Mouse (Mus musculus) CH12.LX (cell line): ENCODE data around the gene Cacna2d1. TPM values are rescaled to one million over a fixed set of nuclear protein-coding genes. Genes with fewer than 3 reads are reported as not detected.

Source experiments
- DNase-seq: peaks from one replicate; pipeline ENCODE4 v3.0.0-alpha.2; 2013; ENCODE audit errors: extremely low read depth
- H3K27ac ChIP-seq: 2 replicates; pipeline ENCODE4 v1.5.1; 2012; ENCODE audit warnings: low read depth, mild to moderate bottlenecking, control low read depth, moderate library complexity; ENCODE audit not compliant: insufficient read depth
- H3K27me3 ChIP-seq: replicated peaks from 2 replicates; pipeline ENCODE3; 2012; ENCODE audit warnings: inconsistent platforms
- H3K36me3 ChIP-seq, 2 experiments: replicated peaks in 1 of 2; 2 replicates each; pipeline versions ENCODE3 to v1.6.1; 2012; ENCODE audit warnings: inconsistent platforms in 1 of 2, low read length in 1 of 2, mild to moderate bottlenecking in 1 of 2, mixed read lengths in 1 of 2, moderate library complexity in 1 of 2; ENCODE audit not compliant: control insufficient read depth in 1 of 2, insufficient read depth in 1 of 2
- H3K4me1 ChIP-seq, 2 experiments: 2 replicates each; pipeline ENCODE4 v1.6.1; 2012; ENCODE audit warnings: inconsistent platforms in 1 of 2, moderate library complexity in 1 of 2; ENCODE audit not compliant: insufficient read depth in 2 of 2, control insufficient read depth in 1 of 2
- H3K4me2 ChIP-seq: 2 replicates; pipeline ENCODE4 v1.6.1; 2012; ENCODE audit warnings: low read depth, mild to moderate bottlenecking, control low read depth; ENCODE audit not compliant: poor library complexity, insufficient read depth, severe bottlenecking
- H3K4me3 ChIP-seq, 3 experiments: fragments of 150-350 bp in 1 of 3; sonication (generic) in 1 of 3; replicated peaks in 1 of 3; 2 replicates each; pipeline versions ENCODE3 to v1.5.1; 2011 to 2012; ENCODE audit warnings: low read depth in 2 of 3, low read length in 2 of 3, mild to moderate bottlenecking in 2 of 3, moderate library complexity in 2 of 3, control low read depth in 1 of 3, improper control_type of control experiment in 1 of 3, inconsistent platforms in 1 of 3, mixed read lengths in 1 of 3; ENCODE audit not compliant: poor library complexity in 1 of 3
- H3K79me2 ChIP-seq: replicated peaks from 2 replicates; pipeline ENCODE4 v1.6.1; 2012; ENCODE audit warnings: mild to moderate bottlenecking, moderate library complexity; ENCODE audit not compliant: control insufficient read depth, poor library complexity, insufficient read depth, severe bottlenecking; ENCODE audit errors: extremely low read depth
- H3K9ac ChIP-seq: 2 replicates; pipeline ENCODE4 v1.6.1; 2012; ENCODE audit warnings: low read depth, mild to moderate bottlenecking, control low read depth, moderate library complexity; ENCODE audit not compliant: insufficient read depth
- H3K9me3 ChIP-seq: replicated peaks from 2 replicates; pipeline ENCODE3; 2012; ENCODE audit warnings: low read length, inconsistent platforms, mixed read lengths
- CHD2 ChIP-seq: IDR thresholded peaks from 2 replicates; pipeline ENCODE4 v1.6.1; 2011; ENCODE audit warnings: low read length, improper control_type of control experiment
- CTCF ChIP-seq, 2 experiments: IDR thresholded peaks in 1 of 2; conservative IDR thresholded peaks in 1 of 2; 2 replicates each; pipeline ENCODE4 v1.5.1; 2011 to 2012; ENCODE audit warnings: low read depth in 2 of 2, low read length in 2 of 2, improper control_type of control experiment in 1 of 2, inconsistent platforms in 1 of 2, mild to moderate bottlenecking in 1 of 2, moderate library complexity in 1 of 2
- EP300 ChIP-seq: IDR thresholded peaks from 2 replicates; pipeline ENCODE4 v1.6.1; 2011; ENCODE audit warnings: low read length, improper control_type of control experiment
- ETS1 ChIP-seq: conservative IDR thresholded peaks from 2 replicates; pipeline ENCODE4 v1.6.1; 2012; ENCODE audit warnings: low read depth, mild to moderate bottlenecking, inconsistent platforms, low read length, improper control_type of control experiment, moderate library complexity
- HCFC1 ChIP-seq: IDR thresholded peaks from 2 replicates; pipeline ENCODE4 v1.6.1; 2012; ENCODE audit warnings: low read depth, mild to moderate bottlenecking, inconsistent platforms, low read length, improper control_type of control experiment
- MAX ChIP-seq: IDR thresholded peaks from 2 replicates; pipeline ENCODE4 v1.6.1; 2011; ENCODE audit warnings: low read length, improper control_type of control experiment
- MEF2A ChIP-seq: IDR thresholded peaks from 2 replicates; pipeline ENCODE4 v1.6.1; 2014; ENCODE audit warnings: low read depth, mild to moderate bottlenecking, inconsistent platforms, low read length, improper control_type of control experiment, borderline replicate concordance
- MXI1 ChIP-seq: IDR thresholded peaks from 2 replicates; pipeline ENCODE4 v1.6.1; 2011; ENCODE audit warnings: mild to moderate bottlenecking, low read depth, low read length, improper control_type of control experiment
- MYC ChIP-seq: IDR thresholded peaks from 2 replicates; pipeline ENCODE4 v1.6.1; 2011; ENCODE audit warnings: low read depth, mild to moderate bottlenecking, improper control_type of control experiment, low read length
- NRF1 ChIP-seq: IDR thresholded peaks from 2 replicates; pipeline ENCODE4 v1.6.1; 2014; ENCODE audit warnings: low read depth, mild to moderate bottlenecking, inconsistent platforms, low read length, improper control_type of control experiment, moderate library complexity
- PAX5 ChIP-seq: IDR thresholded peaks from 2 replicates; pipeline ENCODE4 v1.6.1; 2012; ENCODE audit warnings: low read length, inconsistent platforms, mixed read lengths
- SIN3A ChIP-seq: IDR thresholded peaks from 2 replicates; pipeline ENCODE4 v1.6.1; 2012; ENCODE audit warnings: low read length, improper control_type of control experiment, inconsistent platforms
- SMC3 ChIP-seq: IDR thresholded peaks from 2 replicates; pipeline ENCODE4 v1.6.1; 2011; ENCODE audit warnings: low read depth, low read length, improper control_type of control experiment
- TBP ChIP-seq: conservative IDR thresholded peaks from 2 replicates; pipeline ENCODE4 v1.6.1; 2011; ENCODE audit warnings: low read depth, low read length, improper control_type of control experiment
- TCF12 ChIP-seq: IDR thresholded peaks from 2 replicates; pipeline ENCODE4 v1.6.1; 2014; ENCODE audit warnings: low read depth, mild to moderate bottlenecking, inconsistent platforms, low read length, improper control_type of control experiment
- USF1 ChIP-seq: IDR thresholded peaks from 2 replicates; pipeline ENCODE4 v1.6.1; 2014; ENCODE audit warnings: low read depth, mild to moderate bottlenecking, inconsistent platforms, low read length, improper control_type of control experiment
- ZC3H11A ChIP-seq: IDR thresholded peaks from 2 replicates; pipeline ENCODE4 v1.6.1; 2012; ENCODE audit warnings: low read depth, mild to moderate bottlenecking, inconsistent platforms, low read length, improper control_type of control experiment
- ZKSCAN1 ChIP-seq: IDR thresholded peaks from 2 replicates; pipeline ENCODE4 v1.6.1; 2012; ENCODE audit warnings: low read depth, inconsistent platforms, low read length, improper control_type of control experiment, borderline replicate concordance
- ZNF384 ChIP-seq: IDR thresholded peaks from 2 replicates; pipeline ENCODE4 v1.6.1; 2012; ENCODE audit warnings: low read depth, low read length, improper control_type of control experiment, inconsistent platforms
- dilution Hi-C: fragments of 300-500 bp; cut with MboI; formaldehyde crosslinking; loops from 2 replicates; pipeline ENCODE4 v1.14.3; 2020; ENCODE audit warnings: low sequenced_read_pairs; ENCODE audit not compliant: extremely low pct_unique_long_range_greater_than_20kb, extremely low pct_ligation_motif_present
- in situ Hi-C: fragments of 300-500 bp; cut with MboI; formaldehyde crosslinking; loops from 3 replicates; pipeline ENCODE4 v1.14.3; 2019; ENCODE audit warnings: low sequenced_read_pairs, low pct_ligation_motif_present, low pct_unique_long_range_greater_than_20kb, mixed read lengths
- polyA plus RNA-seq: library from polyadenylated mRNA; unstranded; fragments of >175 nt; gene quantifications from 2 replicates; pipeline ENCODE4 v1.2.1, GENCODE M21; 2012; ENCODE audit warnings: low read depth; ENCODE audit not compliant: insufficient read length
- total RNA-seq, 2 experiments: library from RNA; depleted of rRNA; stranded (reverse); fragments of 300-350 nt in 1 of 2; fragments of >200 nt in 1 of 2; gene quantifications; 2 replicates each; pipeline ENCODE4 v1.2.3; 2012 to 2014

The Cacna2d1 gene
- total and polyA plus RNA-seq, 3 experiments: 0.13 to 1.3 (median 0.28) TPM

GRCm38 (mm10) chr5:16063273-16063672, 128.8 kb downstream of the Cacna2d1 start:
- H3K27me3 ChIP-seq: no peaks in the 10 kb centered on the region
- no peaks in the 10 kb centered on the region for H3K79me2 ChIP-seq
- TF ChIP-seq MXI1 (no peak), USF1 (no peak), CTCF (conservative IDR thresholded peaks at IDR 0.05 in 1 of 2, IDR thresholded peaks at IDR 0.05 in 1 of 2; ENCODE audit: low read depth in 2 of 2, low read length in 2 of 2) (no peak), PAX5 (no peak), SIN3A (no peak), ZC3H11A (no peak), MAX (no peak), HCFC1 (no peak), MEF2A (no peak), CHD2 (no peak), TBP (no peak), SMC3 (no peak), MYC (no peak), TCF12 (no peak), ZKSCAN1 (no peak), EP300 (no peak)
- H3K27ac ChIP-seq: no peak overlapping the region
- H3K9me3 ChIP-seq: no peaks in the 10 kb centered on the region
- in situ Hi-C loops (no loop called here), dilution Hi-C loops (no loop called here)
- H3K36me3 ChIP-seq: no peaks in the 10 kb centered on the region
- H3K4me1 ChIP-seq: no peaks in the 10 kb centered on the region
- no peak overlapping the region for H3K4me2 ChIP-seq
- H3K9ac ChIP-seq: no peak overlapping the region
- DNase-seq: no peak
- no peak overlapping the region for H3K4me3 ChIP-seq

GRCm38 (mm10) chr5:16063949-16064348, 129.5 kb downstream of the Cacna2d1 start:
- Histone ChIP-seq H3K4me3 (no peak overlapping the region), H3K27me3 (no peaks in the 10 kb centered on the region), H3K4me2 (no peak overlapping the region), H3K79me2 (no peaks in the 10 kb centered on the region), H3K36me3 (no peaks in the 10 kb centered on the region), H3K4me1 (no peaks in the 10 kb centered on the region), H3K9ac (no peak overlapping the region), H3K27ac (no peak overlapping the region), H3K9me3 (no peaks in the 10 kb centered on the region)
- TF ChIP-seq ETS1 (no peak), ZNF384 (no peak), NRF1 (no peak), MYC (no peak)
- in situ Hi-C loops (no loop called here), dilution Hi-C loops (no loop called here)
- DNase-seq: no peak
